Mouse (Mus musculus) C2C12 (cell line): ENCODE results near the gene Med17. TPM values are rescaled to one million over a fixed set of nuclear protein-coding genes. Genes with fewer than 3 reads are reported as not detected.

Experiments
- H3K27me3 ChIP-seq: one replicate; pipeline ENCODE4 v1.6.1; 2011; ENCODE audit not compliant: control insufficient read depth, insufficient read depth, insufficient read length
- H3K36me3 ChIP-seq: one replicate; pipeline ENCODE4 v1.6.1; 2011; ENCODE audit not compliant: control insufficient read depth, insufficient read depth
- H3K4me3 ChIP-seq: one replicate; pipeline ENCODE4 v1.5.1; 2011; ENCODE audit warnings: mild to moderate bottlenecking, control low read depth; ENCODE audit not compliant: poor library complexity, insufficient read depth, severe bottlenecking
- H3K79me2 ChIP-seq: one replicate; pipeline ENCODE4 v1.6.1; 2011; ENCODE audit not compliant: control insufficient read depth, insufficient read depth
- H3K79me3 ChIP-seq: one replicate; pipeline ENCODE4 v1.6.1; 2011; ENCODE audit warnings: low read depth, control low read depth
- H3ac ChIP-seq: one replicate; pipeline ENCODE3; 2011; ENCODE audit warnings: low read depth; ENCODE audit not compliant: control insufficient read depth, insufficient read length
- CEBPB ChIP-seq: IDR thresholded peaks from one replicate; pipeline ENCODE4 v1.6.1; 2011; ENCODE audit warnings: low read depth, mild to moderate bottlenecking, control low read depth, moderate library complexity
- CTCF ChIP-seq: IDR thresholded peaks from one replicate; pipeline ENCODE4 v1.5.1; 2011; ENCODE audit not compliant: control insufficient read depth, insufficient read depth, insufficient read length
- FOSL1 ChIP-seq: IDR thresholded peaks from one replicate; pipeline ENCODE4 v1.8.0; 2011; ENCODE audit warnings: mild to moderate bottlenecking, low read length; ENCODE audit not compliant: poor library complexity, insufficient read depth, severe bottlenecking
- MAX ChIP-seq: IDR thresholded peaks from one replicate; pipeline ENCODE4 v1.6.1; 2011; ENCODE audit warnings: mild to moderate bottlenecking, control low read depth
- MYOD1 ChIP-seq: IDR thresholded peaks from one replicate; pipeline ENCODE4 v1.6.1; 2011; ENCODE audit warnings: low read depth; ENCODE audit not compliant: control insufficient read depth, insufficient read length
- MYOG ChIP-seq: IDR thresholded peaks from one replicate; pipeline ENCODE4 v1.6.1; 2011; ENCODE audit not compliant: control insufficient read depth, insufficient read length; ENCODE audit errors: extremely low read depth
- USF1 ChIP-seq: IDR thresholded peaks from one replicate; pipeline ENCODE4 v1.6.1; 2011; ENCODE audit warnings: low read depth, mild to moderate bottlenecking, control low read depth, moderate library complexity
- microRNA-seq: library from miRNA; unstranded; fragments of <30 nt; microRNA quantifications from one replicate; pipeline ENCODE4, GENCODE M21; 2019; ENCODE audit warnings: borderline microRNAs expressed
- polyA plus RNA-seq: library from polyadenylated mRNA; unstranded; fragments of >200 nt; fragmentation: generic; extraction: Trizol; gene quantifications from one replicate; pipeline ENCODE4 v1.2.1, GENCODE M21; 2012; ENCODE audit warnings: missing spikeins

Gene Med17
- polyA plus RNA-seq, 1 experiment = 34.2 TPM

DNA sequence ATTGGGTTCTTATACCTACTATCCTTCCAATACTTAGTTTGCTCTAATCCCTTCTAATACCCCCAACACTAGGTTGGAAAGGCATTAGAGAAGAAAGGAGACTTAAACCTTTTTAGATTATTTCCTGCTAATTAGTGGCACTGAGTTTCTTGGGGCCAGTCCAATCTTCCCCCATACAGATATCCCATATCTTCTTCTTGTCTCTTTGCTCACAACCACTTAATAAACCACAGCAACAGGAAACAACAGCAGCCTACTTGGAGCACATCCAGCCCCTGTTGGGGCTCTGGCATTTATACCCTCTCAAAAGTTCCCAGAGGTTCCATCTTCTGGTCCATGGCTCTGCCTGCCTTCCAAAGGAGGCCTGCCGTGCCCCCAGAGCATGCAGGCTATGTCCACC is 66.0 kb downstream of the Med17 start:
- Histone ChIP-seq H3K36me3 (no peaks in the 10 kb centered on the region), H3K27me3 (peaks cover 10% of the 10 kb centered on the region), H3K79me3 (no peaks in the 10 kb centered on the region), H3ac (no peak overlapping the region), H3K4me3 (no peak overlapping the region), H3K79me2 (no peaks in the 10 kb centered on the region)
- no peak for TF ChIP-seq CEBPB
- TF ChIP-seq USF1 = no peak
- TF ChIP-seq MYOD1 = no peak
- no peak for TF ChIP-seq CTCF
- no peak for TF ChIP-seq FOSL1
- no peak for TF ChIP-seq MAX
- TF ChIP-seq MYOG = no peak

DNA sequence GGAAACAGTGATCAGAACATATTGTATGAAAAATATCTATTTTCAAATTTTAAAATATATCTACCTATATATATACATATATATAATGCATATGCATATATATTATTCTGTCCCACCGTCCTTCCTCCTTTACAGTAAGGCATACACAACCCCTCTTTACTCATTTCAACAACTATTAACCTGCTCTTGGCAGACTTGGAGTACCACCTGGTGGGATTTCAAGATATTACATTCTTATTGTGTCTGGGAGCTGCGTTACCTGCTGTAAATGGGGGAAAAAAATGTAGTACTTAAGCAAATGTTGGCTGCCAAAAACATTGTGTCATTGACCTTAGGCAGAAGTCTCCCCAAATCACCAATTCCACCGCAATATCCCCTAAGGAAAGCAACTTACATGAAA is 67.9 kb downstream of the Med17 start:
- TF ChIP-seq CTCF (no peak), USF1 (no peak), FOSL1 (no peak), CEBPB (no peak), MYOD1 (no peak), MYOG (no peak), MAX (no peak)

More for the DNA sequence above, 67.9 kb downstream of the Med17 start:
- no peak overlapping the region for H3ac ChIP-seq
- no peaks in the 10 kb centered on the region for H3K36me3 ChIP-seq
- H3K79me2 ChIP-seq = no peaks in the 10 kb centered on the region
- no peak overlapping the region for H3K4me3 ChIP-seq
- peaks cover 10% of the 10 kb centered on the region for H3K27me3 ChIP-seq
- H3K79me3 ChIP-seq = no peaks in the 10 kb centered on the region

Small RNAs within 50 kb of the gene (microRNA-seq; reads per million reads assigned to microRNA genes)
- gene Gm49349 (not detected), gene mmu-mir-7650 (0.52 reads per million, percentile 9 among the genes with 10 or more reads in this experiment)

Other genes starting within 250 kb of the Med17 start
- 42.8 TPM for gene Panx1, start 234.5 kb downstream of the Med17 start, polyA plus RNA-seq
- 0.08 TPM for gene Hephl1, start 167.8 kb downstream of the Med17 start, polyA plus RNA-seq
- gene Vstm5, start 40.9 kb downstream of the Med17 start, polyA plus RNA-seq = not detected
- 47.0 TPM for gene Taf1d, start 26.3 kb upstream of the Med17 start, polyA plus RNA-seq
- 7.3 TPM for gene 4931406C07Rik, start 26.5 kb upstream of the Med17 start, polyA plus RNA-seq
- 3.7 TPM for gene Cep295, start 77.9 kb upstream of the Med17 start, polyA plus RNA-seq
- gene Smco4, start 213.5 kb upstream of the Med17 start, polyA plus RNA-seq = 23.8 TPM